Mouse (Mus musculus) activated CD4-positive, CD25-positive, alpha-beta regulatory T cell, adult 4 months (primary cell): ENCODE data around the gene Cd5. TPM values are rescaled to one million over a fixed set of nuclear protein-coding genes. Genes with fewer than 3 reads are reported as not detected.

Experiments
- polyA plus RNA-seq, 2 experiments: library from polyadenylated mRNA; unstranded; fragments of 100-300 nt; shearing (Covaris generic); gene quantifications; one replicate each; pipeline ENCODE4 v1.2.1; 2017

Cd5 gene
- polyA plus RNA-seq, 2 experiments from 2014 or later, result 406 to 482 TPM

Other genes starting within 250 kb of the Cd5 start
- gene Cpsf7, start 213.7 kb downstream of the Cd5 start, polyA plus RNA-seq, result 10 to 100 TPM; 53.2 to 54.5 TPM
- 10 to 100 TPM; 77.2 to 87.7 TPM for gene Sdhaf2, start 212.9 kb downstream of the Cd5 start, polyA plus RNA-seq
- gene Tmem216, start 182.8 kb downstream of the Cd5 start, polyA plus RNA-seq, result 1 to 10 TPM; 5.9 to 8.4 TPM
- gene Cyb561a3, start 161.8 kb downstream of the Cd5 start, polyA plus RNA-seq, result 10 to 100 TPM; 33.9 to 39.6 TPM
- gene Tmem138, start 161.6 kb downstream of the Cd5 start, polyA plus RNA-seq, result 10 to 100 TPM; 15.2 to 19.2 TPM
- 10 to 100 TPM; 79.6 to 85.1 TPM for gene Ddb1, start 133.7 kb downstream of the Cd5 start, polyA plus RNA-seq
- gene Tkfc, start 133.3 kb downstream of the Cd5 start, polyA plus RNA-seq, result 10 to 100 TPM in 1 of 2 experiments, 1 to 10 TPM in 1; 6.3 to 12.3 TPM
- 1 to 10 TPM in 1 of 2 experiments, not detected in 1; 1.1 TPM for gene Vwce, start 104.8 kb downstream of the Cd5 start, polyA plus RNA-seq
- gene Pga5, start 60.9 kb downstream of the Cd5 start, polyA plus RNA-seq, result not detected
- gene Vps37c, start 50.3 kb downstream of the Cd5 start, polyA plus RNA-seq, result 10 to 100 TPM; 11.1 to 13.2 TPM
- gene Cd6, start 91.1 kb upstream of the Cd5 start, polyA plus RNA-seq, result 100 to 1,000 TPM; 365 to 512 TPM
- 1 to 10 TPM; 3.8 to 6.2 TPM for gene Slc15a3, start 100.7 kb upstream of the Cd5 start, polyA plus RNA-seq
- gene Tmem132a, start 130.9 kb upstream of the Cd5 start, polyA plus RNA-seq, result under 1 TPM in 1 of 2 experiments, not detected in 1; 0.89 TPM
- gene Tmem109, start 143.0 kb upstream of the Cd5 start, polyA plus RNA-seq, result 10 to 100 TPM; 59.2 to 65.4 TPM
- gene Prpf19, start 156.2 kb upstream of the Cd5 start, polyA plus RNA-seq, result 10 to 100 TPM; 11.7 to 29.4 TPM
- not detected for gene Zp1, start 181.6 kb upstream of the Cd5 start, polyA plus RNA-seq
- gene Ptgdr2, start 198.2 kb upstream of the Cd5 start, polyA plus RNA-seq, result not detected
- 10 to 100 TPM in 1 of 2 experiments, 1 to 10 TPM in 1; 7.9 to 11.1 TPM for gene Ccdc86, start 210.3 kb upstream of the Cd5 start, polyA plus RNA-seq
- gene Ms4a10, start 235.7 kb upstream of the Cd5 start, polyA plus RNA-seq, result not detected